Mouse (Mus musculus) heart, adult 2 months (tissue): ENCODE results near the gene Slc25a12. TPM values are rescaled to one million over a fixed set of nuclear protein-coding genes. Genes with fewer than 3 reads are reported as not detected.

Source experiments
- DNase-seq, 2 experiments: peaks; one replicate each; pipeline ENCODE4 v3.0.0; 2021
- H3K27ac ChIP-seq: fragments of 200-600 bp; 2 replicates; pipeline ENCODE4 v1.8.1; 2022
- H3K27me3 ChIP-seq: fragments of 200-500 bp; 2 replicates; pipeline ENCODE4 v1.6.1; 2012; ENCODE audit warnings: mild to moderate bottlenecking, low read length, inconsistent platforms, mixed read lengths; ENCODE audit not compliant: control insufficient read depth, insufficient read depth
- H3K36me3 ChIP-seq: fragments of 200-500 bp; 2 replicates; pipeline ENCODE4 v1.6.1; 2012; ENCODE audit warnings: low read length, inconsistent platforms; ENCODE audit not compliant: control insufficient read depth, insufficient read depth
- H3K4me1 ChIP-seq: fragments of 200-500 bp; 2 replicates; pipeline ENCODE4 v1.6.1; 2011; ENCODE audit warnings: low read length; ENCODE audit not compliant: control insufficient read depth, insufficient read depth
- H3K4me3 ChIP-seq: fragments of 200-600 bp; 2 replicates; pipeline ENCODE4 v1.8.1; 2022
- H3K79me2 ChIP-seq: fragments of 200-500 bp; replicated peaks from 2 replicates; pipeline ENCODE4 v1.6.1; 2012; ENCODE audit warnings: mild to moderate bottlenecking, inconsistent platforms, low read length, moderate library complexity, mixed read lengths; ENCODE audit not compliant: control insufficient read depth, insufficient read depth
- H3K9ac ChIP-seq: fragments of 200-500 bp; 2 replicates; pipeline ENCODE4 v1.6.1; 2012; ENCODE audit warnings: low read depth, mild to moderate bottlenecking, control low read depth, inconsistent platforms, low read length, mixed read lengths
- CTCF ChIP-seq: fragments of 200-600 bp; IDR thresholded peaks from 2 replicates; pipeline ENCODE4 v1.8.1; 2022; ENCODE audit warnings: antibody characterized with exemption, mild to moderate bottlenecking, moderate library complexity
- EP300 ChIP-seq: fragments of 200-500 bp; IDR thresholded peaks from 2 replicates; pipeline ENCODE4 v1.6.1; 2011; ENCODE audit warnings: low read depth, low read length, control low read depth; ENCODE audit not compliant: insufficient read depth
- POLR2A ChIP-seq: fragments of 200-500 bp; IDR thresholded peaks from 2 replicates; pipeline ENCODE4 v1.6.1; 2011; ENCODE audit warnings: mild to moderate bottlenecking, low read depth, low read length, control low read depth; ENCODE audit not compliant: insufficient read depth
- WGBS: fragments of 180-500 bp; shearing (Covaris S2); methylation state at CpG from one replicate; pipeline ENCODE4 v1.1.7; 2018; 5-methylcytosine and 5-hydroxymethylcytosine counted together
- intact Hi-C: fragments of 180-260 bp; cut with DNase I; formaldehyde crosslinking; loops from one replicate; pipeline ENCODE4 v1.15.1; 2025
- polyA plus RNA-seq: library from polyadenylated mRNA; depleted of rRNA; stranded (reverse); fragments of >200 nt; gene quantifications from 2 replicates; pipeline ENCODE4 v1.2.3, GENCODE M21; 2012
- total RNA-seq, 2 experiments: library from RNA; stranded (reverse); gene quantifications; 2 replicates each; pipeline ENCODE4 v1.2.3; 2021

Gene Slc25a12
- total and polyA plus RNA-seq, 3 experiments = 154 to 252 (median 228) TPM

GRCm38 (mm10) chr2:71281981-71282380, 85.6 kb downstream of the Slc25a12 start:
- Histone ChIP-seq H3K27me3 (no peaks in the 10 kb centered on the region), H3K79me2 (no peaks in the 10 kb centered on the region), H3K36me3 (no peaks in the 10 kb centered on the region), H3K9ac (no peak overlapping the region), H3K4me1 (no peaks in the 10 kb centered on the region), H3K4me3 (no peak overlapping the region), H3K27ac (no peak overlapping the region)
- WGBS = 88% methylated on average over 1 of the region's 1 CpGs
- TF ChIP-seq CTCF (no peak), POLR2A (no peak), EP300 (no peak)
- DNase-seq = no peak
- intact Hi-C loops = no loop called here

- DNase-seq = peak in 1 of 2 experiments; percentile 23
- H3K36me3 ChIP-seq = no peaks in the 10 kb centered on the region
- intact Hi-C loops = no loop called here
- no peaks in the 10 kb centered on the region for H3K27me3 ChIP-seq
- H3K79me2 ChIP-seq = no peaks in the 10 kb centered on the region
- no peak for TF ChIP-seq EP300
- no peaks in the 10 kb centered on the region for H3K4me1 ChIP-seq
- H3K9ac ChIP-seq = no peak overlapping the region
- H3K4me3 ChIP-seq = no peak overlapping the region
- 77% methylated on average over 23 of the region's 23 CpGs for WGBS
- H3K27ac ChIP-seq = no peak overlapping the region
Observed at GRCm38 (mm10) chr2:71278791-71279775, 88.5 kb downstream of the Slc25a12 start.

GRCm38 (mm10) chr2:71275734-71276133, 91.8 kb downstream of the Slc25a12 start:
- TF ChIP-seq POLR2A (no peak), CTCF (no peak), EP300 (no peak)
- H3K27ac ChIP-seq = no peak overlapping the region
- 86% methylated on average over 7 of the region's 7 CpGs for WGBS
- H3K4me3 ChIP-seq = no peak overlapping the region
- DNase-seq = no peak
- H3K4me1 ChIP-seq = no peaks in the 10 kb centered on the region
- intact Hi-C loops = no loop called here
- no peaks in the 10 kb centered on the region for H3K27me3 ChIP-seq
- no peak overlapping the region for H3K9ac ChIP-seq
- H3K79me2 ChIP-seq = no peaks in the 10 kb centered on the region
- H3K36me3 ChIP-seq = no peaks in the 10 kb centered on the region

- no peaks in the 10 kb centered on the region for H3K79me2 ChIP-seq
- H3K27me3 ChIP-seq = no peaks in the 10 kb centered on the region
- no peaks in the 10 kb centered on the region for H3K36me3 ChIP-seq
- TF ChIP-seq EP300 (no peak), POLR2A (no peak), CTCF (no peak)
- 48% methylated on average over 23 of the region's 23 CpGs for WGBS
- no peak overlapping the region for H3K27ac ChIP-seq
- H3K4me3 ChIP-seq = no peak overlapping the region
- intact Hi-C loops = no loop called here
- peak; percentile 52 to 62 for DNase-seq
- peak overlapping the region; percentile 24; the same call in 1 of the 2 replicates for H3K9ac ChIP-seq
- no peaks in the 10 kb centered on the region for H3K4me1 ChIP-seq
Observed at GRCm38 (mm10) chr2:71273955-71274679, 93.4 kb downstream of the Slc25a12 start.

- Histone ChIP-seq H3K36me3 (no peaks in the 10 kb centered on the region), H3K27me3 (no peaks in the 10 kb centered on the region), H3K4me3 (no peak overlapping the region), H3K27ac (no peak overlapping the region), H3K79me2 (no peaks in the 10 kb centered on the region), H3K9ac (no peak overlapping the region), H3K4me1 (no peaks in the 10 kb centered on the region)
- no peak for DNase-seq
- intact Hi-C loops = no loop called here
- WGBS = 51% methylated on average over 4 of the region's 4 CpGs
- TF ChIP-seq POLR2A (no peak), CTCF (no peak), EP300 (no peak)
Observed at GRCm38 (mm10) chr2:71270085-71270484, 97.5 kb downstream of the Slc25a12 start.

- intact Hi-C loops = no loop called here
- no peak overlapping the region for H3K27ac ChIP-seq
- H3K79me2 ChIP-seq = no peaks in the 10 kb centered on the region
- H3K4me1 ChIP-seq = no peaks in the 10 kb centered on the region
- no peak for DNase-seq
- no peak overlapping the region for H3K9ac ChIP-seq
- H3K36me3 ChIP-seq = no peaks in the 10 kb centered on the region
- no peaks in the 10 kb centered on the region for H3K27me3 ChIP-seq
- WGBS = 49% methylated on average over 1 of the region's 1 CpGs
- TF ChIP-seq EP300 = no peak
- TF ChIP-seq POLR2A = no peak
- no peak for TF ChIP-seq CTCF
- H3K4me3 ChIP-seq = no peak overlapping the region
Observed at GRCm38 (mm10) chr2:71269332-71269731, 98.2 kb downstream of the Slc25a12 start.
